Mouse (Mus musculus) kidney, embryonic 16.5 days (tissue): ENCODE results near the gene Pofut2. TPM values are rescaled to one million over a fixed set of nuclear protein-coding genes. Genes with fewer than 3 reads are reported as not detected.

Experiments
- ATAC-seq: fragments of 200-750 bp; cut with Nextera tagmentation; 2 replicates; pipeline ENCODE4 v1.8.0; 2017; ENCODE audit warnings: moderate TSS enrichment; ENCODE audit not compliant: low FRiP score, low TSS enrichment
- H3K27ac ChIP-seq: fragments of 300-500 bp; sonication (generic); 2 replicates; pipeline ENCODE4 v1.5.1; 2014; ENCODE audit warnings: low read length
- H3K27me3 ChIP-seq: fragments of 300-500 bp; sonication (generic); 2 replicates; pipeline ENCODE4 v1.6.1; 2014; ENCODE audit warnings: low read length, control low read depth, mixed read lengths; ENCODE audit not compliant: insufficient read depth
- H3K36me3 ChIP-seq: fragments of 300-500 bp; sonication (generic); 2 replicates; pipeline ENCODE4 v1.6.1; 2014; ENCODE audit warnings: low read length, control low read depth, mixed read lengths; ENCODE audit not compliant: insufficient read depth
- H3K4me1 ChIP-seq: fragments of 300-500 bp; sonication (generic); 2 replicates; pipeline ENCODE4 v1.6.1; 2014; ENCODE audit warnings: low read length, control low read depth, mixed read lengths; ENCODE audit not compliant: insufficient read depth
- H3K4me2 ChIP-seq: fragments of 300-500 bp; sonication (generic); replicated peaks from 2 replicates; pipeline ENCODE4 v1.6.1; 2014; ENCODE audit warnings: low read depth, low read length
- H3K4me3 ChIP-seq: fragments of 300-500 bp; sonication (generic); 2 replicates; pipeline ENCODE4 v1.5.1; 2014; ENCODE audit warnings: mild to moderate bottlenecking, low read length
- H3K9ac ChIP-seq: fragments of 300-500 bp; sonication (generic); replicated peaks from 2 replicates; pipeline ENCODE4 v1.6.1; 2014; ENCODE audit warnings: low read length
- H3K9me3 ChIP-seq: fragments of 300-500 bp; sonication (generic); 2 replicates; pipeline ENCODE4 v1.6.1; 2016; ENCODE audit warnings: low read length, control low read depth
- WGBS: fragments of 180-500 bp; shearing (Covaris S2); extraction: QIAGEN DNeasy Blood & Tissue Kit; methylation state at CpG from one replicate; pipeline ENCODE4 v1.1.7; 2014; 5-methylcytosine and 5-hydroxymethylcytosine counted together
- polyA plus RNA-seq: library from polyadenylated mRNA; unstranded; fragments of >200 nt; fragmentation: Nextera tagmentation; extraction: Ambion mirVana; gene quantifications from 2 replicates; pipeline ENCODE4 v1.2.1, GENCODE M21; 2015

The Pofut2 gene
- polyA plus RNA-seq, 1 experiment from 2014 or later = 149 TPM

DNA sequence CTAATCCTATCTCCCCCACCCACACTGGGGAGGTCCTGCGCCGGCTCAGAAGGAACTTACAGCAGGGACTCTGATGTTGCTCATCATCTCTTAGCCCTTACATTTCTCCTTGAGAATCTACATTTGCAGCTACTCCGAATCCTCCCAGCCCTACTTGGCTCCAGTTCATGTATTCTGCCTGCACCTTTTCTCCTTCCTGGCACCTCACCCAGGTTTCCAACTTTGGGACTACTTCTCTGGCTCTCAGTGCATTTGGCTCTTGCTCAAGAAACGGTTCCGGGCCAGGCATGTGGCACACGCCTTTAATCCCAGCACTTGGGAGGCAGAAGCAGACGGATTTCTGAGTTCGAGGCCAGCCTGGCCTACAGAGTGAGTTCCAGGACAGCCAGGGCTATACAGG is 28.6 kb downstream of the Pofut2 start:
- H3K4me2 ChIP-seq = no peak overlapping the region
- no peaks in the 10 kb centered on the region for H3K36me3 ChIP-seq
- 87% methylated on average over 8 of the region's 8 CpGs for WGBS
- no peak overlapping the region for H3K4me3 ChIP-seq
- H3K4me1 ChIP-seq = no peaks in the 10 kb centered on the region
- H3K27ac ChIP-seq = no peak overlapping the region
- no peak overlapping the region for H3K9ac ChIP-seq
- H3K9me3 ChIP-seq = no peaks in the 10 kb centered on the region
- no peak for ATAC-seq
- H3K27me3 ChIP-seq = no peaks in the 10 kb centered on the region

DNA sequence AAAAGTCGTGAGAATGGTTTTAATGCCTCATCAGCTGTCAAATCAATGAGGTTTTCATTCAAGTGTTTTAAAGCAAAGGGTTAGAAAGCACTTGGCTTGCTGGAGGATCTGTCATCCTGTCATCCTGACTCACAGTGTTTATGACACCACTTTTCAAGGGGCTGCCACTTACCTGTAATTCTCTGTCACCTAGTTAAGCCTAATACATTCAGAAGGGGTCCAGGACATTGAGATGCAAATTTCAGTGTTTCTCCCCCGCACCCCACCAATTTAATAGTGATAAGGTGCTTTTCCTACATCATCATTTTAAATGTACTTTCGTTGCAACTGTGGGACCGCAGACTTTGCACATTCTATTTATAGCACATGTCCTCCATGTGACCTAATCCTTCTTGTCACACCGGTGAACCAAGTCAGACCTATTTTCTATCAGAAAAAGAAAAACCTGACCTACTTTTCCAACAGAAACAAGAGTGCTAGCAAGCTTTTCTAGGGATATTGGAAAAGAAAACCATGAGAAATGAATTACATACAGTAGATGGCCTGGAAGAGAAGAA is 29.7 kb downstream of the Pofut2 start:
- Histone ChIP-seq H3K9me3 (no peaks in the 10 kb centered on the region), H3K27ac (no peak overlapping the region), H3K9ac (no peak overlapping the region), H3K4me2 (no peak overlapping the region), H3K36me3 (no peaks in the 10 kb centered on the region), H3K27me3 (no peaks in the 10 kb centered on the region), H3K4me1 (no peaks in the 10 kb centered on the region), H3K4me3 (no peak overlapping the region)
- 39% methylated on average over 5 of the region's 5 CpGs for WGBS
- no peak for ATAC-seq

DNA sequence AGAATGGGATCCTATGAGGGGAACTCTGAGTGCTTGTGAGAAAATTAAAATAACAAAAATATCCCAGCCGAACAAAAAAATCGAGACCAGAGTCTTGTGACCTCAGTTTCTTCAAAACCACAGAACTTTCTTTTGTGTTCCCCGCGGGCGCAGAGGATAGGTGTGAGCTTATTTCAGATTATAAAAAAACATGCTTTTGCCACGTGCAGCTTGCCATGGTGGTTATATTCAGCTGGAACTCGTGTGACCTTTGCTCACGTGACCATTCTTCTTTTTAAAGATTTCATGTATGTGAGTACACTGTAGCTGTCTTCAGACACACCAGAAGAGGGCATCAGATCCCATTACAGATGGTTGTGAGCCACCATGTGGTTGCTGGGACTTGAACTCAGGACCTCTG is 30.5 kb downstream of the Pofut2 start:
- Histone ChIP-seq H3K4me1 (no peaks in the 10 kb centered on the region), H3K4me3 (no peak overlapping the region)
- WGBS = 81% methylated on average over 8 of the region's 8 CpGs

DNA sequence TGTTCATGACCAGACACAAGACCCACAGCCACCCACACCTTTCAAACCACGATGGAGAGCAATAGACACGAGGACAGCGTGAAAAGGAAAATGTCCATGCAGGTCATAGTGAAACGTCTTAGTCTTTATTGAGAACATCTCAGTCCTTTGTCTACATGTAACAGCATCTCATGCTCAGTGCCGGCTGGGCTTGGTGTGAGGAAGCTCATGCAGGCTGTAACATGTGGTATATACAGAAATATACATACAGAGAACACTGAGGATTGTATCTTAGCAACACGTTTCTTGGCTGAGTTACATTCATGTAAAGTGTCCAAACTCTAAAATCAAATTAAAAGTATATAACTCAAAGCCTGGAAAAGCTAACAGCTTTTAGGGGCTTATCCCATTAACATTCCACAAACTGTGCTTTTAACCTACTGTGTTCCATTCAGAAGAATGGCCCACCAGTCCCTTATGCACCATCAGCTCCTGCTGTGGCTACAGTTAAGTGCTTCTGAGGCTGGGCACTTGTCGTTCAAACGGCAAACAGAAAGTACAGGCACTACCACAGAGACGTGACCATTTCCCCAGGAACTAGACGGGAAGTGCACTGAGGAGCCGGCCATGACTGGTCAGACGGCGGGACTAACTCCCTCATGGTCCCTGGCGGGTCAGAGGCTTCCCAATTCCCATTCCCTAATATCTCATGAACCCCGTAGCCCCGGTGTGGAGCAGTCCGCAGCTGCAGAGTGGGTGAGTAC is 31.8 kb downstream of the Pofut2 start:
- Histone ChIP-seq H3K9ac (no peak overlapping the region), H3K4me2 (no peak overlapping the region), H3K27me3 (no peaks in the 10 kb centered on the region), H3K36me3 (no peaks in the 10 kb centered on the region), H3K9me3 (no peaks in the 10 kb centered on the region), H3K4me3 (no peak overlapping the region), H3K27ac (no peak overlapping the region), H3K4me1 (no peaks in the 10 kb centered on the region)
- no peak for ATAC-seq
- 72% methylated on average over 17 of the region's 17 CpGs for WGBS

More for the DNA sequence above, 30.5 kb downstream of the Pofut2 start:
- Histone ChIP-seq H3K27me3 (no peaks in the 10 kb centered on the region), H3K27ac (no peak overlapping the region), H3K4me2 (no peak overlapping the region), H3K9me3 (no peaks in the 10 kb centered on the region), H3K36me3 (no peaks in the 10 kb centered on the region), H3K9ac (no peak overlapping the region)
- no peak for ATAC-seq

DNA sequence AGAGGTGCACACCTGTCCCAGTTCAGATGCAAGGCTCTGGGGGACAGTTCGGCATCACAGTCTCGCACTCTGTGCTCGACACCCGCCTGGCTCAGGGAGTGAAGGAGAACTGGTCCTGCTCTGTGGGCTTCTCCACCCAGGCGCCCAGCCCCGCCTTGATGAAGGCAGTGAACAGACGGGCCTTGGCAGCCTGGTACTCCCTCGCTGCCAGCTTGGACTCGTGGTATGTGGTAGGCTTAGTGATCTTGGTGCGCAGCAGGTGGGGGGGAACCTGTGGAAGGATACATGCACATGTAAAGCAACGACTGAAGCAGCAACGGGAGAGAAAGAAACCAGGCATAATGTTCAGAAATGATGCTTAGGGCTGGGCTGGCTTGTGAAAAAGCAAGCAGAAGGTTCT is 35.7 kb downstream of the Pofut2 start:
- no peaks in the 10 kb centered on the region for H3K9me3 ChIP-seq
- H3K27me3 ChIP-seq = no peaks in the 10 kb centered on the region
- no peak overlapping the region for H3K4me2 ChIP-seq
- H3K9ac ChIP-seq = no peak overlapping the region
- no peaks in the 10 kb centered on the region for H3K4me1 ChIP-seq
- 91% methylated on average over 12 of the region's 12 CpGs for WGBS
- ATAC-seq = no peak
- H3K27ac ChIP-seq = no peak overlapping the region
- H3K4me3 ChIP-seq = no peak overlapping the region
- 0 out of 2 replicates have a peak, but pooled peaks cover 6% of the 10 kb centered on the region for H3K36me3 ChIP-seq

DNA sequence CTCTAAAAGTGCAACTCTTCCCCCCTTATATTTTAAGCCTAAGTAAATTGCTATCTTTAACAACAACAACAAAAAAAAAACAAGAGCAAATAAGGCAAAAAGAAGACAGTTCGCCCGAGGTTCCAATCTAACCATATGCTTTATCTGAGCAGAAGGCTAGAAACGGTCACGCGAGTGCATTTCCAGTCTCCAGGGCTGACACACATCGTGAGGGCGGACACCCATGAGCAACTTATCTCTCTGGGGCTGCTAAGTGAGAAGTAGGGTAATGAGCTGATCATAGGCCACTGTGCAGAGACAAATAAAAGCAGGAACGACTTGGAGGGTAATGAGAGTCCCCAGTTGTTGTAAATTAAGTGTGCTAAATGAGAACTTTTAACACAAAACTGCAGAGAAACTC is 39.6 kb downstream of the Pofut2 start:
- H3K4me1 ChIP-seq = no peaks in the 10 kb centered on the region
- H3K4me2 ChIP-seq = no peak overlapping the region
- no peaks in the 10 kb centered on the region for H3K27me3 ChIP-seq
- H3K27ac ChIP-seq = no peak overlapping the region
- no peak overlapping the region for H3K9ac ChIP-seq
- ATAC-seq = no peak
- H3K36me3 ChIP-seq = 0 out of 2 replicates have a peak, but pooled peaks cover 6% of the 10 kb centered on the region
- WGBS = 67% methylated on average over 8 of the region's 8 CpGs
- no peak overlapping the region for H3K4me3 ChIP-seq
- no peaks in the 10 kb centered on the region for H3K9me3 ChIP-seq

DNA sequence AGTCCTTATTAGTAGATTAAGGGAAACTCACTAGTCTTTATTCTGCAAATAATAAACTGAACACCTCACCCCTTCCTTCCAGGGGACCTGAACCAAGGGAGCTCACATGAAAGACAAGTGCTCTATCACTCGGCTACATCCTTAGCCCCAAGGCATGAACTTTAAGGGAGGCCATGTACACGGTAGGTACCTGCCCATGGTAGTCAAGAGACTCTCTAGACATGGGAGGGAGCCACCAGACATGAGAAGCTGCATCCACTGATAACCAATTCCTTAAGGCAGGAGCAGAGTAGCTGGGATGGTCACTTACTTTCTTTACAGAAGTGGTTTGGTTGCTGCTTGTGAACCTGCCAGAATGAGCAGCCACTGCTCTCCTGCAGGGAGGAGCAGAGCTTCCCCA is 40.2 kb downstream of the Pofut2 start:
- WGBS = 83% methylated on average over 2 of the region's 2 CpGs
- no peak overlapping the region for H3K4me2 ChIP-seq
- H3K27ac ChIP-seq = no peak overlapping the region
- no peak for ATAC-seq
- no peak overlapping the region for H3K9ac ChIP-seq
- no peak overlapping the region for H3K4me3 ChIP-seq
- no peaks in the 10 kb centered on the region for H3K9me3 ChIP-seq
- no peaks in the 10 kb centered on the region for H3K27me3 ChIP-seq
- H3K4me1 ChIP-seq = no peaks in the 10 kb centered on the region
- H3K36me3 ChIP-seq = 0 out of 2 replicates have a peak, but pooled peaks cover 6% of the 10 kb centered on the region

DNA sequence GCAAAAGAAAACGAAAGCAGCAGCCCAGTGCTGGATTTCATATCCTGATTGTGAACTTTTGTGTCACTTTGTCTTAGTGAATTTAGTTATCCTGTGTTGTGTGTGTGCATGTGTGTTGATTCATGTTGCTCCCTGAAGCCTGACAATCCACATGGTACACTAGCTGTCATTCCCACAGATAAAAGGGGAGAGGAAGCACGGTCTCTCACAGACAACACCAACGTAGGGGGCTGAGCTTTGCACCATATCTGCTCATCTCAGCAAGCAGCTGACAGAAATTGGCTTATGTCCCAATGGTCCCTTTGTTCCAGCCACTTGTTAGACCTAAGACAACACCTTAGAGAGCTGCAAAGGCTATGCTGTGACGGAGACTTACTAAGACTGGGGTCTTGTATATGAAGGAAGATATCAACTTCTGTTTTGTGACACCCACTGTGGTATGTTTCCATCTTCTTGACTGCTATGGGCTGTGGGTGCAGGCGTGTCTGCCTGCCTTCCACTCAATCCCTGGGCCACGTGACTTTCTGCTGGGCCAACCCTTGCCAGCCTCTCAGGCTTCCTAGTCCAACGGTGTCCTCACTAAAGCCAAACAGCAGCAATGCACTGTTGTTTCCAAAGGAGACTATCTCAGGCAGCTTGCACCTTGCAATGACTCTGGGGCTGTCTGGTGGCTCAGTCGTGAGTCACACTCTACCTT is 41.4 kb downstream of the Pofut2 start:
- Histone ChIP-seq H3K36me3 (0 out of 2 replicates have a peak, but pooled peaks cover 6% of the 10 kb centered on the region), H3K4me3 (no peak overlapping the region), H3K9ac (no peak overlapping the region), H3K27ac (no peak overlapping the region), H3K4me2 (no peak overlapping the region), H3K9me3 (no peaks in the 10 kb centered on the region), H3K27me3 (no peaks in the 10 kb centered on the region), H3K4me1 (0 out of 2 replicates have a peak, but pooled peaks cover 4% of the 10 kb centered on the region)
- ATAC-seq = no peak
- 83% methylated on average over 8 of the region's 8 CpGs for WGBS

DNA sequence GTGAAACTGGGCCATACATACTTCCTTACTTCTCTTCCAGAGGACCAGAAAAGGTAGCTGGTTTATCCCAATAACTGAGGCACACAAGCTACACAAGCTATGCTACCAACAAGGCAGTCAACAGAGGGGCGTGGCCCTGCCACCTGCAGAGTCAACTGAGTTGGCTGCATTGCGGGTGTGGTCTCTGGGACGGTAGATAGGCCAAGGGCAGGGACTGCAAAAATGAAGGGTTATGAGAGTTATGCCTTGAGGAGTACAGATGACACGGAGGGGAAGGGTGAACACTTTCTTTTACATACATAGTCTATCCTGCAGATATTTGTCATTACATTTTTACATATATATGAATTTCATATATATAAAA is 41.9 kb downstream of the Pofut2 start:
- no peak for ATAC-seq
- H3K27ac ChIP-seq = no peak overlapping the region
- H3K4me2 ChIP-seq = no peak overlapping the region
- H3K4me1 ChIP-seq = 0 out of 2 replicates have a peak, but pooled peaks cover 4% of the 10 kb centered on the region
- WGBS = 88% methylated on average over 4 of the region's 4 CpGs
- H3K36me3 ChIP-seq = 0 out of 2 replicates have a peak, but pooled peaks cover 6% of the 10 kb centered on the region
- H3K4me3 ChIP-seq = no peak overlapping the region
- H3K9ac ChIP-seq = no peak overlapping the region
- H3K27me3 ChIP-seq = no peaks in the 10 kb centered on the region
- no peaks in the 10 kb centered on the region for H3K9me3 ChIP-seq

DNA sequence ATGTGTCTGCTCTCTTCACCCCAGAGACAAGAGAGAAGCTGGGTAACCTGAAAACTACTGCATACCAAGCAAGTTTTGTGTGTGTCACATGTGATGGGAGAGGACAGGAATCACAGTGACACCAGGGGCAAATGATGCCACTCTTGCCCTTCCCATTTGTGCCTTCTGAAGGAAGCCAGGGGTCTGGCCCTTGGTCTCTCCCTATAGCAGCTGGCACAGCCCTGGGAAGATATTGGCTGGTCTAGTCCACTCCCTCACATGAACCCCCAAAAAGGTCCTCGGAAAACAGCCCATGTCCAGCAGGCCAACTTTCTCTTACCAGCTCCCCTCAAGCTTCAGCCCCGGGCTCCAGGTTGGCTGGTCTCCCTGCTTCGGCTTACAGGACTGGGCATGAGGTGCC is 45.3 kb downstream of the Pofut2 start:
- no peaks in the 10 kb centered on the region for H3K9me3 ChIP-seq
- WGBS = 82% methylated on average over 3 of the region's 3 CpGs
- no peak overlapping the region for H3K27ac ChIP-seq
- H3K4me1 ChIP-seq = peaks cover 10% of the 10 kb centered on the region; the same call in 1 of the 2 replicates
- no peak for ATAC-seq
- no peak overlapping the region for H3K9ac ChIP-seq
- no peak overlapping the region for H3K4me3 ChIP-seq
- no peaks in the 10 kb centered on the region for H3K27me3 ChIP-seq
- no peak overlapping the region for H3K4me2 ChIP-seq
- no peaks in the 10 kb centered on the region for H3K36me3 ChIP-seq
